7 mouse cellular contexts compared by ENCODE assay signal in the genomic region with DNA sequence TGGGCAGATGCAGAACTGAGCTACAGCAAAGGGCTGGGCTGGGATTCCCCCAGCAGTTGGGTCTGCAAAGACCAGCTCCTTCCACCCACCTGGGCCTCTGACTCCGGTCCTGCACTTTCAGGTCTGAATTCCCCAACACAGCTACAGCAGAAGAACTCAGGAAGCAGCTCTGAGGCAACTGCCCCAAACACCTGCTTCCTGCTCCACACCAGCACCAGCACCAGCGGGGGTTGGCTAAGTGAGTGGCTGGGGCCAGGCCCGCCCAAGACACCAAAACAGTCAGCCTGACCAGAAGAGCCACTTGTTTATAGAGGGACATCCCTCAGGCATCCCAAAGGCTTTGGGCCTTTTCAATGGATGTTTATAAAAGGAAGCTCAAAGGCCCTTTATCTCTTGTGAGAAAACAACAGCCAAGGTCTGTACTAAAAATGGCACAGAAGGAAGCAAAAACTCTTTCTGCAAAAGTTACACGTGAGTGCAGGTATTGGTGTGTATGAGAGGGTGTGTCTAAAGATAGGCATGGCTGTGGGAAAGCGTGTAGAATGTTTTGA. TPM values are rescaled to one million over a fixed set of nuclear protein-coding genes. Genes with fewer than 3 reads are reported as not detected.
DNase-seq lines count a peak whose midpoint lies in the region; ATAC-seq and TF ChIP-seq lines count a peak whose summit lies in the region.

No protein-coding gene starts in this region.

- peak overlapping the region; percentile 21; the same call in 1 of the 2 replicates for H3K4me3 ChIP-seq in heart, embryonic 16.5 days (ENCODE audit: low read length)
- H3K4me3 ChIP-seq in kidney, adult 2 months (ENCODE audit: insufficient read depth, low read depth, low read length), result no peak overlapping the region

- no peak for TF ChIP-seq CTCF in kidney, adult 2 months (conservative IDR thresholded peaks at IDR 0.05; ENCODE audit: insufficient read depth, insufficient read length, low read depth, low read length)

- 40% methylated on average over 5 of the region's 5 CpGs for WGBS in heart, embryonic 16.5 days
- 72% methylated on average over 5 of the region's 5 CpGs for WGBS in kidney, adult 2 months

- peaks cover 12% of the 10 kb centered on the region for H3K4me1 ChIP-seq in heart, embryonic 16.5 days (ENCODE audit: control insufficient read depth, insufficient read depth, low read length)
- no peaks in the 10 kb centered on the region for H3K4me1 ChIP-seq in kidney, adult 2 months (ENCODE audit: control insufficient read depth, insufficient read depth, low read length)

- H3K27ac ChIP-seq in heart, embryonic 16.5 days (ENCODE audit: low read length), result peak overlapping the region; percentile 72
- H3K27ac ChIP-seq in kidney, adult 2 months (ENCODE audit: insufficient read depth, low read depth, low read length), result no peak overlapping the region

- no peak for TF ChIP-seq POLR2A in kidney, adult 2 months (IDR thresholded peaks at IDR 0.05; ENCODE audit: low read depth, low read length)

- DNase-seq in ovary, postnatal 36 days (ENCODE audit: low spot score), result peak; percentile 31
- DNase-seq in ovary, postnatal 10 days (ENCODE audit: low spot score), result no peak
- DNase-seq in lung, postnatal 4 days, result peak; percentile 71 to 88
- peak; percentile 86 for DNase-seq in thymus, postnatal 25 days
- no peak for DNase-seq in MN1 (ENCODE audit: low spot score)
- no peak for DNase-seq in kidney, adult 2 months

- H3K36me3 ChIP-seq in heart, embryonic 16.5 days (ENCODE audit: control insufficient read depth, insufficient read depth), result no peaks in the 10 kb centered on the region
- H3K36me3 ChIP-seq in kidney, adult 2 months (ENCODE audit: control insufficient read depth, insufficient read depth, low read length), result no peaks in the 10 kb centered on the region

- ATAC-seq in heart, embryonic 16.5 days (replicated peaks; ENCODE audit: extremely low read depth, insufficient read depth, low FRiP score), result peak; percentile 45; the same call in 1 of the 2 replicates

- peak overlapping the region; percentile 6; the same call in 1 of the 2 replicates for H3K9ac ChIP-seq in heart, embryonic 16.5 days (ENCODE audit: low read length)

- H3K27me3 ChIP-seq in heart, embryonic 16.5 days (ENCODE audit: control insufficient read depth, insufficient read depth, low read length), result no peaks in the 10 kb centered on the region
- H3K27me3 ChIP-seq in kidney, adult 2 months (replicated peaks; ENCODE audit: control insufficient read depth, insufficient read depth, low read length), result no peaks in the 10 kb centered on the region

- H3K9me3 ChIP-seq in heart, embryonic 16.5 days (replicated peaks; ENCODE audit: control insufficient read depth, low read length), result no peaks in the 10 kb centered on the region

- H3K4me2 ChIP-seq in heart, embryonic 16.5 days (ENCODE audit: low read depth, low read length), result peak overlapping the region; percentile 41

RNA-seq across cellular contexts. Expression of gene Rassf2, which starts 9.0 kb away (rescaled TPM):
- polyA plus RNA-seq in heart, embryonic 16.5 days (2015; fragmentation: Nextera tagmentation; extraction: Ambion mirVana), result 10.6 and 12.5 TPM in 2 replicates
- 4.6 and 9.2 TPM in 2 replicates for polyA plus RNA-seq in kidney, adult 2 months (2012; rRNA removed)

Comparison
In these comparisons a context has a peak if more than half of its experiments do, and no peak if none do; other contexts are left out.
1. DNase-seq: peak in ovary, postnatal 36 days (single experiment), lung, postnatal 4 days (2 of 2) and thymus, postnatal 25 days (single experiment); none in ovary, postnatal 10 days (single experiment), MN1 (single experiment) and kidney, adult 2 months (single experiment).